Mouse (Mus musculus) testis, postnatal 10 days (tissue): ENCODE data around the gene Slc37a3.
"Not testable (repeated sequence)": the region's sequence is repeated elsewhere in the genome, so short reads cannot be mapped to it uniquely, and the experiment has no call there.

ENCODE experiments used
- DNase-seq: peaks from one replicate; pipeline ENCODE4 v3.0.0; 2021; ENCODE audit warnings: low spot score

Gene Slc37a3

GRCm38 (mm10) chr6:39378161-39378835 is 823 bp upstream of the Slc37a3 start:
- not testable (repeated sequence) for DNase-seq

GRCm38 (mm10) chr6:39376775-39377174 is 700 bp downstream of the Slc37a3 start:
- no peak for DNase-seq

GRCm38 (mm10) chr6:39373301-39373955 is 4.0 kb downstream of the Slc37a3 start:
- DNase-seq = no peak

- no peak for DNase-seq
Observed at GRCm38 (mm10) chr6:39372727-39373126, 4.7 kb downstream of the Slc37a3 start.

- DNase-seq = no peak
Observed at GRCm38 (mm10) chr6:39372042-39372441, 5.4 kb downstream of the Slc37a3 start.

GRCm38 (mm10) chr6:39369631-39370030 is 7.8 kb downstream of the Slc37a3 start:
- no peak for DNase-seq

GRCm38 (mm10) chr6:39362684-39363083 is 14.8 kb downstream of the Slc37a3 start:
- no peak for DNase-seq

GRCm38 (mm10) chr6:39359207-39359606 is 18.3 kb downstream of the Slc37a3 start:
- DNase-seq = not testable (repeated sequence)

- DNase-seq = no peak
Observed at GRCm38 (mm10) chr6:39348946-39349345, 28.5 kb downstream of the Slc37a3 start.

- DNase-seq = no peak
Observed at GRCm38 (mm10) chr6:39347880-39348814, 29.3 kb downstream of the Slc37a3 start.

GRCm38 (mm10) chr6:39346991-39347501 is 30.4 kb downstream of the Slc37a3 start:
- no peak for DNase-seq

- DNase-seq = no peak
Observed at GRCm38 (mm10) chr6:39345430-39345829, 32.0 kb downstream of the Slc37a3 start.

GRCm38 (mm10) chr6:39344020-39344419 is 33.5 kb downstream of the Slc37a3 start:
- peak; percentile 92 for DNase-seq

- DNase-seq = no peak
Observed at GRCm38 (mm10) chr6:39341798-39342197, 35.7 kb downstream of the Slc37a3 start.

- DNase-seq = no peak
Observed at GRCm38 (mm10) chr6:39338359-39338758, 39.1 kb downstream of the Slc37a3 start.

GRCm38 (mm10) chr6:39334873-39335272 is 42.6 kb downstream of the Slc37a3 start:
- no peak for DNase-seq

- DNase-seq = no peak
Observed at GRCm38 (mm10) chr6:39334224-39334623, 43.3 kb downstream of the Slc37a3 start.

- no peak for DNase-seq
Observed at GRCm38 (mm10) chr6:39331998-39332700, 45.3 kb downstream of the Slc37a3 start.

- DNase-seq = no peak
Observed at GRCm38 (mm10) chr6:39330981-39331380, 46.5 kb downstream of the Slc37a3 start.

- DNase-seq = peak; percentile 60
Observed at GRCm38 (mm10) chr6:39320286-39320685, 57.2 kb downstream of the Slc37a3 start.

- peak; percentile 61 for DNase-seq
Observed at GRCm38 (mm10) chr6:39319061-39319761, 58.3 kb downstream of the Slc37a3 start.
